Mouse (Mus musculus) telencephalon, adult 2 months (tissue): ENCODE data around the gene Fam160b1.

Source experiments
- DNase-seq: peaks from one replicate; pipeline ENCODE4 v3.0.0-alpha.2; 2011; ENCODE audit warnings: low read depth, low spot score

Gene Fam160b1

GRCm38 (mm10) chr19:57360341-57361130 is at the start of gene Fam160b1:
Gene Fam160b1 (plus strand): TSS chr19:57360680.
- peak; percentile 89 for DNase-seq

- DNase-seq = no peak
Observed at GRCm38 (mm10) chr19:57313226-57313625, 47.3 kb upstream of the Fam160b1 start.

DNA sequence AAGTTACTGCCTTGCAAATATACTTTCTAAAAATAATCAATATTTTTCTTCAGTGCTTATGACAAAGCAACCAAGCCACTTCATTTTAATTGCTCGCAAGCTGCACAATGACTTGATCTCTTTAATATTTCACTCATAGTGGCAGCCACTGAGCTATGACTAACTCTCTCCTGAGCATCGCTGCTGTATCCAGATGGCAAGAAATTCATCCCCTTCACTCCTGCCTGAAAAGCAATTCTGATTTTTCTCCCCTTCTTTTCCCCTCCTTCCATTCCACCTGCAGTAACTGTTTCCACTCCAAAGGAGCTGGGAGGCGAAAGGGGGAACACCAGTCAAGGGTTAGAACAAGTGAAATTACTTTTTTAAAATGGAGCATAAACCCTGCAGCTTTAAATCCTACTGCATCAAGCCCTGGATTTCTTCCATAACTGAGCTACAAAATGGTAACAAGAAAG is 46.6 kb upstream of the Fam160b1 start:
- DNase-seq = peak; percentile 48

DNA sequence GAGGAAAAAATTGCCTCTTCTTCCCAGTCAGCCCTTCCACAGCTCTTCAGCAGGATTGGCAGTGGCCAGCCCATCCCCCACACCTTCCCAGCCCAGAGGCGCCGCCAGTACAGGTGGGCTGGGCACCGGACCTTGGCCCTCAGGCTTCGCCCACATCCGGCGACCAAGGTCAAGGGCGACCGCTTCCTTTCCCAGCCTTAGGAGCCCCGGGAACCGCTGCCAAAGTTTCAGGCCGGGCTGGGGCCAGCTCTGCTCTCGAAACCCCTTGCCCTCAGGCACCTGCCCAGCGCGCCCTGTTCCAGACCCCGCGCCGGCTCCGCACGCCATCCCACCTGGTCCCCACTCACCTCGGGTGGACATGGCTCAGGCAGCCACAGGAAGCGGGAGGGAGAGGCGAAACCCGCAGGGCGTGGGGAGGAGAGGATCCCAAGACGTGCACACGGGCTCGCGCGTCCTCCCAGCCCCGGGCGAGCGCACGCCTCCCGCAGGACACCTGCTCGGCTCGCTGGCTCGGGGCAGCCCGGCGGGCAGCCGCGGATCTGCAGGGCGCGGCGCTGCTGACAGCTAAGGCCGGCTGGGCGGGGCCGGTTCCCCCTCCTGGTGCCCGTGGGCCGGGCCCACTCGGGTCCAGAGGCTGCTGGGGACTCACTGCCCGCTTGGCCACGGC is 46.0 kb upstream of the Fam160b1 start, which contains the start of gene Ablim1:
Ablim1 (minus strand) TSS at position 574 of the 667 bp plus-strand sequence.
- no peak for DNase-seq

DNA sequence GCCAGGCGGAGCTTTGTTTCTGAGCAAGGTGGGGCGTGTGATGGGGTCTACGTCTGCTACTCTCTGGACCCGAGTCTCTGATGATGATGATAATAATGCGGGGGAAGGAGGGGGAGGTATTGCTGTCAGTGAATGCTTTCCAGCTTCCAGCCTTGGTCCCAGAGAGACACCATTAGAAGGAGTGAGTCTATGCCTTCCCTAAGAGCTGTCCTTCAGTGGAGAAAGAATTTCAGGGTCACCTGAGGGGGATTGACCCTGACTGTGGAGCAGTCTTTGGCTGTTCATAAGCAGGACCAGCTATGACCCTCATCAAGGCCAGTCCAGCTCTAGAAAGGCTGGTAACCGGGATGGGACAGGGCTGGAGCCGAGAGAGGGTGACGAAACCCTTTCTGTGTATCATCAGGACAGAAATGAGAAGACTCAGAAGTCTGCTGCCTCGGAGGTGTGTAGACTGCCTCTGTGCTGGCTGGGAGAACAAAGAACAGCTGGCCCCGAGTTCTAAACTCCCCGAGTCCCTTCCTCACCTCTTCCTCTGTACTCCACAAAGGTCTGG is 45.4 kb upstream of the Fam160b1 start:
- DNase-seq = no peak

GRCm38 (mm10) chr19:57316597-57316996 is 43.9 kb upstream of the Fam160b1 start:
- DNase-seq = no peak

GRCm38 (mm10) chr19:57320656-57321382 is 39.7 kb upstream of the Fam160b1 start:
- DNase-seq = no peak

DNA sequence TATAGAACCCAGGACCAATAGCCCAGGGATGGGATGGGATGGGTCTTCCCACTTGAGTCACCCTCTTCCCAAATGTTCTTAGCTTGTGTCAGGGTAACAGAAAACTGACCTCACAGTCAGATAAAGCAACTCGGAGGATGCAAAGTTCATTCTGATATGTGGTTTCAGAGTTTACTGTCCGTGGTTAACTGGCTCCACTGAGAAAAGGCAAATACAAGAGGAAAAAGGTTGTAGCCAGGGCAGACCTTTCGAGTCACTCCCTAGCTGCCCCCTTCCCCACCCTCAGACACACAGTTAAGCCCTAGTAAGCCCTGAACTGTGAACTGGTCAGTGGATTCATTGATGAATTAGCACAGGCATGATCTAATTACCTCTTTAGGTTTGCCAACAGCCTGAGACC is 38.6 kb upstream of the Fam160b1 start:
- no peak for DNase-seq

DNA sequence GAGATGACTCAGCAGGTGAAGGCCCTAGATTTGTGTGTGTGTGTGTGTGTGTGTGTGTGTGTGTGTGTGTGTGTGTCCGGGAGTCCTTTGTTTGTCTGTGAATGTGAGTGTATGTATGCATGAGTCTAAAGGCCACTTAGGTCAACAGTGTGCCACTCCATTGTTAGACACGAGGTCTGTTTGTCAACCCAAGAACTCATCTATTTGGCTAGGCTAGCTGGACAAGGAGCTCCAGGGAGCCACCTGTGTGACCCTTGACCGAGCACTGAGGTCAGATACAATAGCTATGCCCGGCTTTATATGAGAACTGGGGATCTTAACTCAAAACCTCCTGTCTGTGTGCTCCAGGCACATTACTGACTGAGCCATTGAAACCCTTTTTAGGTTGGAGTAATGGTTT is 38.0 kb upstream of the Fam160b1 start:
- no peak for DNase-seq

- no peak for DNase-seq
Observed at GRCm38 (mm10) chr19:57323087-57323486, 37.4 kb upstream of the Fam160b1 start.

- DNase-seq = peak; percentile 63
Observed at GRCm38 (mm10) chr19:57325748-57326300, 34.7 kb upstream of the Fam160b1 start.

- no peak for DNase-seq
Observed at GRCm38 (mm10) chr19:57327679-57328078, 32.8 kb upstream of the Fam160b1 start.

DNA sequence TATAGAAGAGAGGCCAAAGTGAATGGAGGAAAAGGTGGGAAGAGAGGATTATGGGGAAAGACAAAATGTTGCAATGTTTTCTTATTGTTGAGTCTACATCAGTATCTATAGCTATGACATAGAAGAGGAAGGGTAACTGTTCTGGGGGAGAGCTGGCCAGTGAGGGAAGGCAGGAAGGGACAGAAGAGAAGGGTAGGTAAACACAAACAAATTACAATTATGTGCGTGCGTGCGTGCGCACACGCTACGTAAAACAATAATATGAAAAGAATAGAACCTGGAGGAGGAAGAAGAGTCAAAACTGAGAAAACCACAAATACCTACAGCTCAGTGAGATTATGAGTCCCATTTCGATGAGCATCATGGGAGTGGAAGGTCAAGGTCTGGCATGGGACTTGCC is 32.2 kb upstream of the Fam160b1 start:
- no peak for DNase-seq

- no peak for DNase-seq
Observed at GRCm38 (mm10) chr19:57328792-57329191, 31.7 kb upstream of the Fam160b1 start.

DNA sequence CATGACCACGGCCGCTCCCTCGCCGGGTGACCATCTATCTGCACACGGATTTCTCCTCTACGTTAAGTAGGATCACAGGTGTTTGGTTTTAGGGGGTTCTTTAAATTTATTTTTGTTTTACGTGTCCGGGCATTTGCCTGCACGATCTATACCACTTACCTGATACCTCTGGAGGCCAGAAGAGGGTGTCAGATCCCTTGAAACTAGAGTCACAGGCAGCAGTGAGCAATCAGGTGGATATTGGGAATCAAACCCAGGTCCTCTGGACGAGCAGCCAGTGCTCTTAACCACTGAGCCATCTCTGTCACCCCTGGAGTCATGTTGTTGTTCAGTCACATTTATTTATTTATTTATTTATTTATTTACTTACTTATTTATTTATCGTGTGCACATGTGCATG is 30.2 kb upstream of the Fam160b1 start:
- DNase-seq = no peak

- no peak for DNase-seq
Observed at GRCm38 (mm10) chr19:57331237-57331636, 29.2 kb upstream of the Fam160b1 start.

GRCm38 (mm10) chr19:57333356-57333755 is 27.1 kb upstream of the Fam160b1 start:
- DNase-seq = no peak

DNA sequence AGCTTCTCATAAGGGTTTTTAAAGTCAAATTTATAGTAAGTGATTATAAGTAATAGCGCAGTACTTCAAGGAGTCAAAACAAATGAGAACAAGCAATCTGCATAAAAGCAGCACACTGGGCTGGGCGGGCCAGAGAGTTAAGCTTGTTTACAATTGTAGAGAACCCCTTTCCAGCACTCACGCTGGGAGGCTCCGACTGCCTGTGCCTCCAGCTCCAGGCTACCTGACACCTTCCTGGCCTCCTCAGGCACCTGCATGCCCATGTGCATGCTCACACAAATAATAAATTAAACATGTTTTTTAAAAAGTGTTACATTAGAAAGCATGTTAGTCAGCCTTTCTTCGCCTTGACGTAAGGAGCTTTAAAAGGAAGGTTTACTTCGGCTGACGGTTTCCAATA is 25.3 kb upstream of the Fam160b1 start:
- DNase-seq = no peak

- DNase-seq = no peak
Observed at GRCm38 (mm10) chr19:57339281-57339864, 21.1 kb upstream of the Fam160b1 start.

DNA sequence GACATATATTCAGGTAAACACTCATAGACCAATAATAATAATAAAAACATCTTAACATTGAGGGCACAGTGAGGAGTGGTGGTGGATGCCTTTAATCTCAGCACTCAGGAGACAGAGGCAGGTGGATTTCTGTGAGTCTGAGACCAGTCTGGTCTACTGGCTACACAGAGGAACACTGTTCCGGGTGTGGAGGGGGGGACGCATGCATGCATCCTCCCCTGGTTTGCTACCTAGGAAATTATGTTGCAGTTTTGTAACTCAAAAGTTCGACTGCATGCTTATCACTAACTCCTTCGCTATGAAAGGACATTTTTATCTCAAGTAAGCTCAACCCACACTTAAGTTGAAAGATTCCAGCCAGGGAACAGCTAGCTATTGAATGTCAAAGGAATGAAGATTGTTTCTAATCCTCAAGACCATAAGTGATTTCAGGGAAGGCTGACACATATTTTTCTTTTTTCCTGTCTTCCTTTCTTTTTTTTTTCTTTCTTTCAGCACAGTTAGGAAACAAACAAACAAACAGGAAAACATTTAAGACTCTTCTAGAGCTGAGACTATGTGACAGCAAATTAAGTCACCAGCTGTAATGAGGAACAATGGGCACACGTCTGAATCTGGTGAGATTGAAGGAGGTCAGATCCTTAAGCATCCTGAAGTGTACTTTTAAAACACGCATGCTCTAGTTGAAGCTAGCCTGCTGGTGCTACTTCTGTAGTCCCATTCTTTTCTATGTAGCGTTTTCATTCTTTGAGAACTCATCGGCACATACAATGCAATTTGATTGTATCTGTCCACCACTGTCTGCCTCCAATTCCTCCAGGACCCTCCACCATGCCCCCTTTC is 19.4 kb upstream of the Fam160b1 start:
- DNase-seq = no peak
